Mouse (Mus musculus) small intestine, adult 2 months (tissue): ENCODE results near the gene Casq1.

Source experiments
- CTCF ChIP-seq: fragments of 200-500 bp; IDR thresholded peaks from 2 replicates; pipeline ENCODE4 v1.5.1; 2012; ENCODE audit warnings: low read depth, mild to moderate bottlenecking, control low read depth, inconsistent platforms, low read length, moderate library complexity, mixed read lengths; ENCODE audit not compliant: insufficient replicate concordance, insufficient read length; ENCODE audit errors: extremely low read depth
- POLR2A ChIP-seq: fragments of 200-500 bp; IDR thresholded peaks from 2 replicates; pipeline ENCODE4 v1.6.1; 2012; ENCODE audit warnings: low read depth, mild to moderate bottlenecking, control low read depth, inconsistent platforms, low read length, moderate library complexity

- TF ChIP-seq CTCF (no peak), POLR2A (no peak)
Observed at GRCm38 (mm10) chr1:172162009-172162408, 57.7 kb downstream of the Casq1 start.
